Mouse (Mus musculus) embryonic fibroblast, embryonic 13.5 days (primary cell): ENCODE results near the gene Mrps31. TPM values are rescaled to one million over a fixed set of nuclear protein-coding genes. Genes with fewer than 3 reads are reported as not detected.

Experiments used
- H3K27ac ChIP-seq: 2 replicates; pipeline ENCODE4 v1.5.1; 2012; ENCODE audit warnings: low read length, control low read depth, inconsistent platforms; ENCODE audit not compliant: insufficient read depth
- H3K4me1 ChIP-seq: 2 replicates; pipeline ENCODE4 v1.6.1; 2011; ENCODE audit warnings: low read length; ENCODE audit not compliant: control insufficient read depth, insufficient read depth
- H3K4me3 ChIP-seq: 2 replicates; pipeline ENCODE4 v1.5.1; 2011; ENCODE audit warnings: mild to moderate bottlenecking, control low read depth, low read length; ENCODE audit not compliant: insufficient read depth
- CTCF ChIP-seq: IDR thresholded peaks from 2 replicates; pipeline ENCODE4 v1.5.1; 2011; ENCODE audit warnings: mild to moderate bottlenecking, control low read depth, low read length, moderate library complexity, borderline replicate concordance; ENCODE audit not compliant: insufficient read depth
- POLR2A ChIP-seq: IDR thresholded peaks from 2 replicates; pipeline ENCODE4 v1.6.1; 2011; ENCODE audit warnings: low read depth, mild to moderate bottlenecking, control low read depth, low read length, moderate library complexity
- polyA plus RNA-seq: library from polyadenylated mRNA; stranded (reverse); fragments of >200 nt; gene quantifications from 2 replicates; pipeline ENCODE4 v1.2.4, GENCODE M21; 2011; ENCODE audit warnings: low read depth; ENCODE audit not compliant: missing spikeins, insufficient read length

Gene Mrps31
- 21.7 and 22.1 TPM in 2 replicates for polyA plus RNA-seq

- no peak for TF ChIP-seq CTCF
- peak; percentile 82 for TF ChIP-seq POLR2A
- Histone ChIP-seq H3K27ac (no peak within 1 kb of the TSS), H3K4me1 (no peaks in the 10 kb centered on the region), H3K4me3 (peak within 1 kb of the TSS; percentile 75)
Observed at GRCm38 (mm10) chr8:22411282-22411702, at the start of gene Mrps31. Mrps31 (plus strand) TSS chr8:22411361.

GRCm38 (mm10) chr8:22376311-22376710 lies 34.9 kb upstream of the Mrps31 start:
- no peaks in the 10 kb centered on the region for H3K4me1 ChIP-seq
- H3K27ac ChIP-seq, result no peak overlapping the region
- H3K4me3 ChIP-seq, result no peak overlapping the region
- TF ChIP-seq CTCF, result no peak
- TF ChIP-seq POLR2A, result no peak

- TF ChIP-seq POLR2A (no peak), CTCF (peak; percentile 68; the same call in 1 of the 2 replicates)
- H3K4me3 ChIP-seq, result no peak overlapping the region
- no peak overlapping the region for H3K27ac ChIP-seq
- no peaks in the 10 kb centered on the region for H3K4me1 ChIP-seq
Observed at GRCm38 (mm10) chr8:22376903-22377302, 34.3 kb upstream of the Mrps31 start.

- no peak overlapping the region for H3K4me3 ChIP-seq
- H3K27ac ChIP-seq, result no peak overlapping the region
- no peaks in the 10 kb centered on the region for H3K4me1 ChIP-seq
- TF ChIP-seq CTCF, result no peak
- TF ChIP-seq POLR2A, result no peak
Observed at GRCm38 (mm10) chr8:22380934-22381333, 30.2 kb upstream of the Mrps31 start.

GRCm38 (mm10) chr8:22382824-22383595 lies 28.2 kb upstream of the Mrps31 start:
- H3K4me1 ChIP-seq, result no peaks in the 10 kb centered on the region
- TF ChIP-seq CTCF (no peak), POLR2A (no peak)
- H3K27ac ChIP-seq, result no peak overlapping the region
- H3K4me3 ChIP-seq, result no peak overlapping the region

GRCm38 (mm10) chr8:22385158-22385557 lies 26.0 kb upstream of the Mrps31 start:
- Histone ChIP-seq H3K4me1 (no peaks in the 10 kb centered on the region), H3K27ac (no peak overlapping the region), H3K4me3 (no peak overlapping the region)
- no peak for TF ChIP-seq CTCF
- TF ChIP-seq POLR2A, result no peak

- no peak for TF ChIP-seq CTCF
- no peak for TF ChIP-seq POLR2A
- Histone ChIP-seq H3K4me3 (no peak overlapping the region), H3K27ac (no peak overlapping the region), H3K4me1 (no peaks in the 10 kb centered on the region)
Observed at GRCm38 (mm10) chr8:22389874-22390273, 21.3 kb upstream of the Mrps31 start.

GRCm38 (mm10) chr8:22390766-22391463 lies 20.2 kb upstream of the Mrps31 start:
- Histone ChIP-seq H3K4me3 (no peak overlapping the region), H3K4me1 (no peaks in the 10 kb centered on the region), H3K27ac (no peak overlapping the region)
- no peak for TF ChIP-seq CTCF
- no peak for TF ChIP-seq POLR2A

- peaks cover 2% of the 10 kb centered on the region; the same call in 1 of the 2 replicates for H3K4me1 ChIP-seq
- TF ChIP-seq POLR2A (no peak), CTCF (no peak)
- H3K27ac ChIP-seq, result no peak overlapping the region
- H3K4me3 ChIP-seq, result no peak overlapping the region
Observed at GRCm38 (mm10) chr8:22394471-22394870, 16.7 kb upstream of the Mrps31 start.

- no peak overlapping the region for H3K27ac ChIP-seq
- TF ChIP-seq POLR2A (no peak), CTCF (no peak)
- no peak overlapping the region for H3K4me3 ChIP-seq
- H3K4me1 ChIP-seq, result peaks cover 2% of the 10 kb centered on the region; the same call in 1 of the 2 replicates
Observed at GRCm38 (mm10) chr8:22395256-22395655, 15.9 kb upstream of the Mrps31 start.
